Mouse (Mus musculus) ES-Bruce4 (cell line): Measurements from ENCODE around the gene Mecom. TPM values are rescaled to one million over a fixed set of nuclear protein-coding genes. Genes with fewer than 3 reads are reported as not detected.

Source experiments
- H3K27ac ChIP-seq: 2 replicates; pipeline ENCODE4 v1.5.1; 2012; ENCODE audit warnings: low read length, inconsistent platforms; ENCODE audit not compliant: insufficient read depth
- H3K27me3 ChIP-seq: 2 replicates; pipeline ENCODE4 v1.6.1; 2012; ENCODE audit warnings: mild to moderate bottlenecking, low read length, inconsistent platforms; ENCODE audit not compliant: control insufficient read depth, poor library complexity, insufficient read depth, severe bottlenecking
- H3K36me3 ChIP-seq: 2 replicates; pipeline ENCODE4 v1.6.1; 2012; ENCODE audit warnings: inconsistent platforms, mild to moderate bottlenecking, low read length, moderate library complexity; ENCODE audit not compliant: control insufficient read depth, poor library complexity, insufficient read depth, severe bottlenecking
- H3K4me1 ChIP-seq: one replicate; pipeline ENCODE4 v1.8.1; 2011; ENCODE audit warnings: low read length; ENCODE audit not compliant: control insufficient read depth, insufficient read depth
- H3K4me3 ChIP-seq: 2 replicates; pipeline ENCODE4 v1.5.1; 2011; ENCODE audit warnings: low read depth, mild to moderate bottlenecking, low read length
- H3K9ac ChIP-seq: 2 replicates; pipeline ENCODE4 v1.6.1; 2012; ENCODE audit warnings: low read depth, mild to moderate bottlenecking, inconsistent platforms; ENCODE audit not compliant: poor library complexity, severe bottlenecking
- H3K9me3 ChIP-seq: replicated peaks from 2 replicates; pipeline ENCODE4 v1.6.1; 2012; ENCODE audit warnings: mild to moderate bottlenecking, low read length, inconsistent platforms; ENCODE audit not compliant: control insufficient read depth, poor library complexity, insufficient read depth, severe bottlenecking
- CTCF ChIP-seq: IDR thresholded peaks from one replicate; pipeline ENCODE4 v1.8.1; 2011; ENCODE audit warnings: low read depth, low read length
- EP300 ChIP-seq: IDR thresholded peaks from 2 replicates; pipeline ENCODE4 v1.6.1; 2011; ENCODE audit warnings: low read depth, low read length; ENCODE audit not compliant: insufficient read depth
- POLR2A ChIP-seq: IDR thresholded peaks from one replicate; pipeline ENCODE4 v1.8.1; 2011; ENCODE audit warnings: low read length; ENCODE audit not compliant: insufficient read depth
- polyA plus RNA-seq: library from polyadenylated mRNA; stranded (reverse); fragments of >200 nt; gene quantifications from 2 replicates; pipeline ENCODE4 v1.2.4, GENCODE M21; 2011; ENCODE audit warnings: low read depth; ENCODE audit not compliant: missing spikeins, insufficient read depth, insufficient read length

Mecom gene
- polyA plus RNA-seq, 1 experiment, result 0.24 TPM

- no peak overlapping the region for H3K27ac ChIP-seq
- H3K9ac ChIP-seq, result no peak overlapping the region
- no peak overlapping the region for H3K4me3 ChIP-seq
- H3K27me3 ChIP-seq, result no peaks in the 10 kb centered on the region; the same call in 1 of the 2 replicates
- H3K4me1 ChIP-seq, result peaks cover 4% of the 10 kb centered on the region
- no peaks in the 10 kb centered on the region for H3K36me3 ChIP-seq
- no peaks in the 10 kb centered on the region for H3K9me3 ChIP-seq
- TF ChIP-seq POLR2A (no peak), EP300 (no peak), CTCF (no peak)
Measured at GRCm38 (mm10) chr3:30468068-30468835, 79.6 kb downstream of the Mecom start.

GRCm38 (mm10) chr3:30466031-30466650, 81.7 kb downstream of the Mecom start:
- H3K4me3 ChIP-seq, result no peak overlapping the region
- no peak for TF ChIP-seq EP300
- TF ChIP-seq POLR2A, result no peak
- H3K27me3 ChIP-seq, result 0 out of 2 replicates have a peak, but pooled peaks cover 1% of the 10 kb centered on the region
- no peak overlapping the region for H3K27ac ChIP-seq
- peaks cover 4% of the 10 kb centered on the region for H3K4me1 ChIP-seq
- no peak overlapping the region for H3K9ac ChIP-seq
- no peaks in the 10 kb centered on the region for H3K36me3 ChIP-seq
- H3K9me3 ChIP-seq, result no peaks in the 10 kb centered on the region

- peaks cover 4% of the 10 kb centered on the region for H3K4me1 ChIP-seq
- H3K27me3 ChIP-seq, result 0 out of 2 replicates have a peak, but pooled peaks cover 1% of the 10 kb centered on the region
- H3K36me3 ChIP-seq, result no peaks in the 10 kb centered on the region
- no peaks in the 10 kb centered on the region for H3K9me3 ChIP-seq
- TF ChIP-seq CTCF (no peak), POLR2A (no peak), EP300 (no peak)
- H3K4me3 ChIP-seq, result no peak overlapping the region
- H3K9ac ChIP-seq, result no peak overlapping the region
- H3K27ac ChIP-seq, result no peak overlapping the region
Measured at GRCm38 (mm10) chr3:30464497-30464896, 83.3 kb downstream of the Mecom start.

- Histone ChIP-seq H3K27ac (no peak overlapping the region), H3K36me3 (no peaks in the 10 kb centered on the region), H3K27me3 (0 out of 2 replicates have a peak, but pooled peaks cover 1% of the 10 kb centered on the region), H3K9me3 (no peaks in the 10 kb centered on the region), H3K4me1 (peaks cover 4% of the 10 kb centered on the region), H3K4me3 (no peak overlapping the region), H3K9ac (no peak overlapping the region)
- no peak for TF ChIP-seq CTCF
- no peak for TF ChIP-seq POLR2A
- no peak for TF ChIP-seq EP300
Measured at GRCm38 (mm10) chr3:30461831-30462230, 86.0 kb downstream of the Mecom start.

- H3K9me3 ChIP-seq, result no peaks in the 10 kb centered on the region
- no peak for TF ChIP-seq POLR2A
- no peak for TF ChIP-seq CTCF
- no peak for TF ChIP-seq EP300
- no peak overlapping the region for H3K27ac ChIP-seq
- no peaks in the 10 kb centered on the region for H3K4me1 ChIP-seq
- no peaks in the 10 kb centered on the region for H3K36me3 ChIP-seq
- no peak overlapping the region for H3K9ac ChIP-seq
- H3K4me3 ChIP-seq, result no peak overlapping the region
- H3K27me3 ChIP-seq, result 0 out of 2 replicates have a peak, but pooled peaks cover 1% of the 10 kb centered on the region
Measured at GRCm38 (mm10) chr3:30460890-30461578, 86.8 kb downstream of the Mecom start.
